Mouse (Mus musculus): ENCODE measurements at regions not wholly inside any gene's neighbourhood (a gene's known extent, or its start where the extent isn't known, plus 50 kb on each side); places are given as distances from the start of the nearest gene placed in this dataset.

- no peak overlapping the region for H3K4me2 ChIP-seq
- no peaks in the 10 kb centered on the region for H3K27me3 ChIP-seq (ENCODE audit: insufficient read depth, low read length)
- DNase-seq: no peak
- H3K36me3 ChIP-seq (ENCODE audit: insufficient read depth): no peaks in the 10 kb centered on the region
- no peak for ATAC-seq (ENCODE audit: insufficient read depth)
- WGBS: 52% methylated on average over 6 of the region's 6 CpGs
- 0 out of 2 replicates have a peak overlapping the region, but pooled peaks have one; percentile 10 for H3K27ac ChIP-seq (ENCODE audit: low read depth)
- no peak overlapping the region for H3K4me3 ChIP-seq (ENCODE audit: low read depth, low read length)
- H3K4me1 ChIP-seq (ENCODE audit: insufficient read depth): 0 out of 2 replicates have a peak, but pooled peaks cover 2% of the 10 kb centered on the region
- no peaks in the 10 kb centered on the region for H3K9me3 ChIP-seq (ENCODE audit: low read depth, low read length)
- TF ChIP-seq CTCF (IDR thresholded peaks at IDR 0.05; ENCODE audit: low read depth): no peak
- H3K9ac ChIP-seq: no peak overlapping the region
Observed at GRCm38 (mm10) chr14:25173873-25174272, 285.1 kb upstream of the Zmiz1 start.

GRCm38 (mm10) chr14:25174402-25174801 lies 284.6 kb upstream of the Zmiz1 start:
- Histone ChIP-seq H3K4me1 (ENCODE audit: insufficient read depth) (0 out of 2 replicates have a peak, but pooled peaks cover 2% of the 10 kb centered on the region), H3K27ac (ENCODE audit: low read depth) (no peak overlapping the region), H3K9me3 (ENCODE audit: low read depth, low read length) (no peaks in the 10 kb centered on the region), H3K9ac (no peak overlapping the region), H3K36me3 (ENCODE audit: insufficient read depth) (no peaks in the 10 kb centered on the region), H3K4me2 (no peak overlapping the region), H3K27me3 (ENCODE audit: insufficient read depth, low read length) (no peaks in the 10 kb centered on the region), H3K4me3 (ENCODE audit: low read depth, low read length) (no peak overlapping the region)
- no peak for TF ChIP-seq CTCF (IDR thresholded peaks at IDR 0.05; ENCODE audit: low read depth)
- no peak for DNase-seq
- WGBS: 42% methylated on average over 2 of the region's 2 CpGs
- no peak for ATAC-seq (ENCODE audit: insufficient read depth)

- H3K4me3 ChIP-seq (ENCODE audit: low read depth, low read length): no peak overlapping the region
- H3K36me3 ChIP-seq (ENCODE audit: insufficient read depth): no peaks in the 10 kb centered on the region
- no peaks in the 10 kb centered on the region for H3K9me3 ChIP-seq (ENCODE audit: low read depth, low read length)
- no peak overlapping the region for H3K9ac ChIP-seq
- ATAC-seq (ENCODE audit: insufficient read depth): no peak
- DNase-seq: no peak
- H3K27me3 ChIP-seq (ENCODE audit: insufficient read depth, low read length): no peaks in the 10 kb centered on the region
- 51% methylated on average over 6 of the region's 6 CpGs for WGBS
- H3K4me1 ChIP-seq (ENCODE audit: insufficient read depth): 0 out of 2 replicates have a peak, but pooled peaks cover 2% of the 10 kb centered on the region
- H3K4me2 ChIP-seq: no peak overlapping the region
- no peak overlapping the region for H3K27ac ChIP-seq (ENCODE audit: low read depth)
- no peak for TF ChIP-seq CTCF (IDR thresholded peaks at IDR 0.05; ENCODE audit: low read depth)
Observed at GRCm38 (mm10) chr14:25176206-25176605, 282.8 kb upstream of the Zmiz1 start.

- no peaks in the 10 kb centered on the region for H3K4me1 ChIP-seq (ENCODE audit: insufficient read depth)
Observed at GRCm38 (mm10) chr14:25180126-25180525, 278.9 kb upstream of the Zmiz1 start.

GRCm38 (mm10) chr14:25181406-25181805 lies 277.6 kb upstream of the Zmiz1 start:
- DNase-seq (no peak), ATAC-seq (ENCODE audit: insufficient read depth) (no peak)
- TF ChIP-seq CTCF (IDR thresholded peaks at IDR 0.05; ENCODE audit: low read depth): no peak
- Histone ChIP-seq H3K9me3 (ENCODE audit: low read depth, low read length) (no peaks in the 10 kb centered on the region), H3K27me3 (ENCODE audit: insufficient read depth, low read length) (no peaks in the 10 kb centered on the region), H3K36me3 (ENCODE audit: insufficient read depth) (no peaks in the 10 kb centered on the region), H3K27ac (ENCODE audit: low read depth) (no peak overlapping the region), H3K9ac (no peak overlapping the region), H3K4me2 (no peak overlapping the region), H3K4me1 (ENCODE audit: insufficient read depth) (peaks cover 6% of the 10 kb centered on the region), H3K4me3 (ENCODE audit: low read depth, low read length) (no peak overlapping the region)
- WGBS: 48% methylated on average over 2 of the region's 2 CpGs

More at GRCm38 (mm10) chr14:25180126-25180525, 278.9 kb upstream of the Zmiz1 start:
- ATAC-seq (ENCODE audit: insufficient read depth) (no peak), DNase-seq (no peak)
- H3K27ac ChIP-seq (ENCODE audit: low read depth): no peak overlapping the region
- no peaks in the 10 kb centered on the region for H3K9me3 ChIP-seq (ENCODE audit: low read depth, low read length)
- no peaks in the 10 kb centered on the region for H3K27me3 ChIP-seq (ENCODE audit: insufficient read depth, low read length)
- H3K4me3 ChIP-seq (ENCODE audit: low read depth, low read length): no peak overlapping the region
- TF ChIP-seq CTCF (IDR thresholded peaks at IDR 0.05; ENCODE audit: low read depth): no peak
- WGBS: 68% methylated on average over 9 of the region's 9 CpGs
- no peak overlapping the region for H3K9ac ChIP-seq
- no peak overlapping the region for H3K4me2 ChIP-seq
- H3K36me3 ChIP-seq (ENCODE audit: insufficient read depth): no peaks in the 10 kb centered on the region

GRCm38 (mm10) chr14:25184042-25184441 lies 274.9 kb upstream of the Zmiz1 start:
- Histone ChIP-seq H3K36me3 (ENCODE audit: insufficient read depth) (no peaks in the 10 kb centered on the region), H3K27ac (ENCODE audit: low read depth) (no peak overlapping the region), H3K9ac (no peak overlapping the region), H3K4me1 (ENCODE audit: insufficient read depth) (peaks cover 7% of the 10 kb centered on the region), H3K4me3 (ENCODE audit: low read depth, low read length) (no peak overlapping the region), H3K27me3 (ENCODE audit: insufficient read depth, low read length) (no peaks in the 10 kb centered on the region), H3K9me3 (ENCODE audit: low read depth, low read length) (no peaks in the 10 kb centered on the region), H3K4me2 (no peak overlapping the region)
- TF ChIP-seq CTCF (IDR thresholded peaks at IDR 0.05; ENCODE audit: low read depth): no peak
- DNase-seq: no peak
- ATAC-seq (ENCODE audit: insufficient read depth): no peak
- WGBS: 54% methylated on average over 5 of the region's 5 CpGs

- no peak for DNase-seq
- no peaks in the 10 kb centered on the region for H3K9me3 ChIP-seq (ENCODE audit: low read depth, low read length)
- no peak for TF ChIP-seq CTCF (IDR thresholded peaks at IDR 0.05; ENCODE audit: low read depth)
- no peaks in the 10 kb centered on the region for H3K27me3 ChIP-seq (ENCODE audit: insufficient read depth, low read length)
- H3K4me1 ChIP-seq (ENCODE audit: insufficient read depth): peaks cover 7% of the 10 kb centered on the region
- ATAC-seq (ENCODE audit: insufficient read depth): no peak
- no peaks in the 10 kb centered on the region for H3K36me3 ChIP-seq (ENCODE audit: insufficient read depth)
- no peak overlapping the region for H3K9ac ChIP-seq
- no peak overlapping the region for H3K4me2 ChIP-seq
- no peak overlapping the region for H3K4me3 ChIP-seq (ENCODE audit: low read depth, low read length)
- 78% methylated on average over 1 of the region's 1 CpGs for WGBS
- H3K27ac ChIP-seq (ENCODE audit: low read depth): no peak overlapping the region
Observed at GRCm38 (mm10) chr14:25184875-25185274, 274.1 kb upstream of the Zmiz1 start.

- Histone ChIP-seq H3K9me3 (ENCODE audit: low read depth, low read length) (no peaks in the 10 kb centered on the region), H3K27me3 (ENCODE audit: insufficient read depth, low read length) (no peaks in the 10 kb centered on the region), H3K4me2 (no peak overlapping the region), H3K4me1 (ENCODE audit: insufficient read depth) (peaks cover 7% of the 10 kb centered on the region), H3K27ac (ENCODE audit: low read depth) (no peak overlapping the region), H3K36me3 (ENCODE audit: insufficient read depth) (no peaks in the 10 kb centered on the region), H3K4me3 (ENCODE audit: low read depth, low read length) (no peak overlapping the region), H3K9ac (no peak overlapping the region)
- WGBS: 46% methylated on average over 10 of the region's 10 CpGs
- peak; percentile 19; the same call in 1 of the 2 replicates for ATAC-seq (ENCODE audit: insufficient read depth)
- no peak for DNase-seq
- TF ChIP-seq CTCF (IDR thresholded peaks at IDR 0.05; ENCODE audit: low read depth): no peak
Observed at GRCm38 (mm10) chr14:25185556-25185958, 273.4 kb upstream of the Zmiz1 start.

All from lung, embryonic 14.5 days (tissue).